10 mouse cellular contexts compared by ENCODE assay signal in genomic region chr19:29844036-29844661, GRCm38 (mm10). TPM values are rescaled to one million over a fixed set of nuclear protein-coding genes. Genes with fewer than 3 reads are reported as not detected.
DNase-seq lines count a peak whose midpoint lies in the region; ATAC-seq and TF ChIP-seq lines count a peak whose summit lies in the region.
"Had no signal": no experiment of that assay in that cellular context is flagged by ENCODE, and none has a peak within 500 bp of the region (broad histone marks: within the 10 kb centered on the region; RNA-seq: fewer than 3 reads in every experiment).

No protein-coding gene starts in this region.

- TF ChIP-seq POLR2A in embryonic fibroblast, embryonic 13.5 days (IDR thresholded peaks at IDR 0.05; ENCODE audit: low read depth, low read length), result no peak
- no peak for TF ChIP-seq POLR2A in lung, adult 2 months (IDR thresholded peaks at IDR 0.05; ENCODE audit: borderline replicate concordance, extremely low read depth, low read depth, low read length)

- H3K9ac ChIP-seq in midbrain, embryonic 11.5 days (ENCODE audit: low read length), result no peak overlapping the region
- H3K9ac ChIP-seq in hindbrain, embryonic 14.5 days, result no peak overlapping the region
- no peak overlapping the region for H3K9ac ChIP-seq in lung, postnatal 0 days (replicated peaks; ENCODE audit: low read depth)
- H3K9ac ChIP-seq: liver, embryonic 14.5 days had no signal

- no peak for TF ChIP-seq CTCF in embryonic fibroblast, embryonic 13.5 days (IDR thresholded peaks at IDR 0.05; ENCODE audit: borderline replicate concordance, insufficient read depth, low read length)
- TF ChIP-seq CTCF in lung, adult 2 months (IDR thresholded peaks at IDR 0.05; ENCODE audit: insufficient read depth, low read length), result no peak
- no peak for TF ChIP-seq CTCF in lung, postnatal 0 days (IDR thresholded peaks at IDR 0.05)

- WGBS in midbrain, embryonic 10.5 days, result 65% methylated on average over 12 of the region's 12 CpGs
- WGBS in midbrain, embryonic 11.5 days, result 57% methylated on average over 12 of the region's 12 CpGs
- WGBS in hindbrain, embryonic 14.5 days, result 26% methylated on average over 12 of the region's 12 CpGs
- 72% methylated on average over 12 of the region's 12 CpGs for WGBS in lung, adult 2 months
- WGBS in lung, postnatal 0 days, result 72% methylated on average over 12 of the region's 12 CpGs

- H3K4me1 ChIP-seq in midbrain, embryonic 10.5 days, result peaks cover 15% of the 10 kb centered on the region
- peaks cover 2% of the 10 kb centered on the region; the same call in 1 of the 2 replicates for H3K4me1 ChIP-seq in midbrain, embryonic 11.5 days (ENCODE audit: control insufficient read depth, insufficient read depth, low read length)
- no peaks in the 10 kb centered on the region for H3K4me1 ChIP-seq in embryonic fibroblast, embryonic 13.5 days (ENCODE audit: control insufficient read depth, insufficient read depth, low read length)
- peaks cover 22% of the 10 kb centered on the region for H3K4me1 ChIP-seq in hindbrain, embryonic 14.5 days (replicated peaks; ENCODE audit: control insufficient read depth, insufficient read depth, low read length)
- H3K4me1 ChIP-seq in lung, adult 2 months (ENCODE audit: control insufficient read depth, insufficient read depth, low read length), result no peaks in the 10 kb centered on the region
- H3K4me1 ChIP-seq in lung, postnatal 0 days (ENCODE audit: insufficient read depth, low read depth, low read length), result no peaks in the 10 kb centered on the region

- DNase-seq in midbrain, embryonic 10.5 days (ENCODE audit: low spot score), result no peak
- no peak for DNase-seq in midbrain, embryonic 11.5 days (ENCODE audit: low spot score, missing footprints)
- DNase-seq in hindbrain, embryonic 14.5 days (ENCODE audit: low spot score), result peak; percentile 56
- DNase-seq in retina, postnatal 1 day, result peak; percentile 93
- no peak for DNase-seq in lung, adult 2 months
- no peak for DNase-seq in lung, postnatal 0 days (ENCODE audit: low spot score)

- no peaks in the 10 kb centered on the region for H3K36me3 ChIP-seq in midbrain, embryonic 10.5 days
- no peaks in the 10 kb centered on the region for H3K36me3 ChIP-seq in midbrain, embryonic 11.5 days (ENCODE audit: control insufficient read depth, insufficient read depth, low read length)
- no peaks in the 10 kb centered on the region for H3K36me3 ChIP-seq in hindbrain, embryonic 14.5 days (replicated peaks; ENCODE audit: control insufficient read depth, insufficient read depth)
- H3K36me3 ChIP-seq in lung, postnatal 0 days (ENCODE audit: insufficient read depth, low read length), result no peaks in the 10 kb centered on the region

- no peaks in the 10 kb centered on the region for H3K9me3 ChIP-seq in midbrain, embryonic 10.5 days (replicated peaks)
- no peaks in the 10 kb centered on the region for H3K9me3 ChIP-seq in midbrain, embryonic 11.5 days (ENCODE audit: control insufficient read depth, low read length)
- H3K9me3 ChIP-seq in hindbrain, embryonic 14.5 days (ENCODE audit: control insufficient read depth, low read length), result no peaks in the 10 kb centered on the region
- H3K9me3 ChIP-seq in lung, postnatal 0 days (ENCODE audit: low read length), result no peaks in the 10 kb centered on the region

- H3K4me3 ChIP-seq in midbrain, embryonic 10.5 days, result no peak overlapping the region
- no peak overlapping the region for H3K4me3 ChIP-seq in midbrain, embryonic 11.5 days (ENCODE audit: low read depth, low read length)
- no peak overlapping the region for H3K4me3 ChIP-seq in embryonic fibroblast, embryonic 13.5 days (ENCODE audit: insufficient read depth, low read length)
- H3K4me3 ChIP-seq in hindbrain, embryonic 14.5 days (replicated peaks; ENCODE audit: low read length), result no peak overlapping the region
- no peak overlapping the region for H3K4me3 ChIP-seq in lung, adult 2 months (replicated peaks; ENCODE audit: extremely low read depth, low read depth, low read length)
- no peak overlapping the region for H3K4me3 ChIP-seq in lung, postnatal 0 days (ENCODE audit: low read depth, low read length)

- TF ChIP-seq EP300 in lung, postnatal 0 days (IDR thresholded peaks at IDR 0.05), result no peak

- ATAC-seq in midbrain, embryonic 11.5 days (ENCODE audit: low FRiP score), result no peak
- peak; percentile 87; the same call in 1 of the 2 replicates for ATAC-seq in hindbrain, embryonic 14.5 days (ENCODE audit: low FRiP score)
- ATAC-seq in monocyte, adult 5-6 weeks (replicated peaks; ENCODE audit: insufficient number of reproducible peaks, low FRiP score, low TSS enrichment, poor library complexity, severe bottlenecking), result no peak
- no peak for ATAC-seq in lung, postnatal 0 days
- ATAC-seq: inflammation-experienced regulatory T-cells, adult 6 months had no signal

- peak overlapping the region; percentile 38 for H3K27ac ChIP-seq in midbrain, embryonic 10.5 days (replicated peaks)
- H3K27ac ChIP-seq in midbrain, embryonic 11.5 days (ENCODE audit: low read depth, low read length), result no peak overlapping the region; the same call in 1 of the 2 replicates
- peak overlapping the region; percentile 42 for H3K27ac ChIP-seq in embryonic fibroblast, embryonic 13.5 days (ENCODE audit: insufficient read depth, low read length)
- H3K27ac ChIP-seq in hindbrain, embryonic 14.5 days, result peak overlapping the region; percentile 51
- H3K27ac ChIP-seq in lung, postnatal 0 days (ENCODE audit: low read length), result no peak overlapping the region
- H3K27ac ChIP-seq: liver, embryonic 14.5 days had no signal

- H3K27me3 ChIP-seq in midbrain, embryonic 10.5 days (ENCODE audit: low read depth, poor library complexity, severe bottlenecking), result no peaks in the 10 kb centered on the region
- no peaks in the 10 kb centered on the region for H3K27me3 ChIP-seq in midbrain, embryonic 11.5 days (ENCODE audit: control insufficient read depth, insufficient read depth, low read length)
- no peaks in the 10 kb centered on the region for H3K27me3 ChIP-seq in hindbrain, embryonic 14.5 days (ENCODE audit: control insufficient read depth, insufficient read depth, low read length)
- H3K27me3 ChIP-seq in lung, postnatal 0 days (replicated peaks; ENCODE audit: insufficient read depth, low read length), result no peaks in the 10 kb centered on the region

- H3K4me2 ChIP-seq in midbrain, embryonic 11.5 days, result no peak overlapping the region
- H3K4me2 ChIP-seq in hindbrain, embryonic 14.5 days (replicated peaks), result peak overlapping the region; percentile 19
- no peak overlapping the region for H3K4me2 ChIP-seq in lung, postnatal 0 days (replicated peaks; ENCODE audit: low read depth, low read length)

RNA-seq across cellular contexts. Expression of gene Ranbp6, which starts 31.4 kb away (rescaled TPM):
- polyA plus RNA-seq in midbrain, embryonic 10.5 days (2016; fragmentation: Nextera tagmentation; extraction: Ambion mirVana), result 25.7 and 31.1 TPM in 2 replicates
- 47.8 and 49.2 TPM in 2 replicates for polyA plus RNA-seq in midbrain, embryonic 11.5 days (2014; fragmentation: Nextera tagmentation; extraction: Ambion mirVana)
- 10.6 and 16.2 TPM in 2 replicates for polyA plus RNA-seq in embryonic fibroblast, embryonic 13.5 days (2011; ENCODE audit: insufficient read length, low read depth, missing spikeins)
- 60.7 and 72.3 TPM in 2 replicates for polyA plus RNA-seq in hindbrain, embryonic 14.5 days (2014; fragmentation: Nextera tagmentation; extraction: Ambion mirVana)
- 1.8 and 3.0 TPM in 2 replicates for polyA plus RNA-seq in lung, adult 2 months (2012; rRNA removed)
- total RNA-seq in monocyte, adult 5-6 weeks (2017), result 33.0 to 35.8 TPM (median 33.5 TPM) in 3 replicates
- 7.6 and 9.0 TPM in 2 replicates for polyA plus RNA-seq in lung, postnatal 0 days (2015; fragmentation: Nextera tagmentation; extraction: Ambion mirVana)

RNA-seq across cellular contexts. Expression of gene 9930021J03Rik, which starts 38.4 kb away (rescaled TPM):
- polyA plus RNA-seq in midbrain, embryonic 10.5 days (2016; fragmentation: Nextera tagmentation; extraction: Ambion mirVana), result 4.0 and 4.2 TPM in 2 replicates
- polyA plus RNA-seq in midbrain, embryonic 11.5 days (2014; fragmentation: Nextera tagmentation; extraction: Ambion mirVana), result 7.7 and 8.0 TPM in 2 replicates
- polyA plus RNA-seq in embryonic fibroblast, embryonic 13.5 days (2011; ENCODE audit: insufficient read length, low read depth, missing spikeins), result 23.7 and 31.2 TPM in 2 replicates
- 10.1 and 10.8 TPM in 2 replicates for polyA plus RNA-seq in hindbrain, embryonic 14.5 days (2014; fragmentation: Nextera tagmentation; extraction: Ambion mirVana)
- 5.0 and 5.7 TPM in 2 replicates for polyA plus RNA-seq in lung, adult 2 months (2012; rRNA removed)
- 12.2 to 24.2 TPM (median 15.9 TPM) in 3 replicates for total RNA-seq in monocyte, adult 5-6 weeks (2017)
- 3.2 and 3.7 TPM in 2 replicates for polyA plus RNA-seq in lung, postnatal 0 days (2015; fragmentation: Nextera tagmentation; extraction: Ambion mirVana)

Comparison
In these comparisons a context has a peak if more than half of its experiments do, and no peak if none do; other contexts are left out.
1. H3K27ac ChIP-seq: peak in midbrain, embryonic 10.5 days (single experiment), embryonic fibroblast, embryonic 13.5 days (single experiment) and hindbrain, embryonic 14.5 days (single experiment); none in midbrain, embryonic 11.5 days (single experiment) and lung, postnatal 0 days (single experiment).
2. DNase-seq: peak in hindbrain, embryonic 14.5 days (single experiment) and retina, postnatal 1 day (single experiment); none in midbrain, embryonic 10.5 days (single experiment), midbrain, embryonic 11.5 days (single experiment), lung, adult 2 months (single experiment) and lung, postnatal 0 days (single experiment).